Mouse (Mus musculus): ENCODE results near the gene Ythdc1. TPM values are rescaled to one million over a fixed set of nuclear protein-coding genes. Genes with fewer than 3 reads are reported as not detected.

Gene Ythdc1
- total RNA-seq, 1 experiment, result 66.9 TPM

GRCm38 (mm10) chr5:86857682-86858081, 53.7 kb downstream of the Ythdc1 start:
- no peak for DNase-seq (ENCODE audit: low read depth, low spot score)
- TF ChIP-seq CHD2 (IDR thresholded peaks at IDR 0.05; ENCODE audit: low read depth, low read length) (no peak), ZNF384 (IDR thresholded peaks at IDR 0.05; ENCODE audit: low read depth, low read length) (no peak), HCFC1 (IDR thresholded peaks at IDR 0.05; ENCODE audit: borderline replicate concordance, insufficient read depth, low read length) (no peak), ZC3H11A (IDR thresholded peaks at IDR 0.05; ENCODE audit: borderline replicate concordance, low read depth, low read length) (no peak), MAFK (IDR thresholded peaks at IDR 0.05; ENCODE audit: insufficient read depth, low read depth, low read length) (no peak)
- Histone ChIP-seq H3K9ac (ENCODE audit: insufficient read depth, low read depth, low read length, poor library complexity, severe bottlenecking) (no peak overlapping the region), H3K9me3 (ENCODE audit: control insufficient read depth, insufficient read depth, low read depth, low read length) (no peaks in the 10 kb centered on the region; the same call in 1 of the 2 replicates), H3K4me3 (ENCODE audit: insufficient read depth in 1 of 2, low read depth in 1 of 2, low read length in 2 of 2, poor library complexity in 1 of 2, severe bottlenecking in 1 of 2) (no peak overlapping the region), H3K4me1 (ENCODE audit: control insufficient read depth in 2 of 2, insufficient read depth in 2 of 2, low read length in 2 of 2, poor library complexity in 1 of 2) (peaks cover 2 to 3% of the 10 kb centered on the region in 2 experiments; a peak in 2 of 4 replicates), H3K36me3 (ENCODE audit: control insufficient read depth, insufficient read depth, low read length, poor library complexity, severe bottlenecking) (no peaks in the 10 kb centered on the region), H3K27ac (ENCODE audit: insufficient read depth, low read depth, low read length, poor library complexity, severe bottlenecking) (peak overlapping the region; percentile 60; the same call in 1 of the 2 replicates)
- in situ Hi-C loops (cut with MboI; ENCODE audit: low sequenced_read_pairs in 2 of 2, unreplicated experiment in 2 of 2), result no loop called here

GRCm38 (mm10) chr5:86858336-86858735, 54.3 kb downstream of the Ythdc1 start:
- in situ Hi-C loops (cut with MboI; ENCODE audit: low sequenced_read_pairs in 2 of 2, unreplicated experiment in 2 of 2), result no loop called here
- Histone ChIP-seq H3K4me3 (ENCODE audit: insufficient read depth in 1 of 2, low read depth in 1 of 2, low read length in 2 of 2, poor library complexity in 1 of 2, severe bottlenecking in 1 of 2) (no peak overlapping the region), H3K9ac (ENCODE audit: insufficient read depth, low read depth, low read length, poor library complexity, severe bottlenecking) (no peak overlapping the region), H3K9me3 (ENCODE audit: control insufficient read depth, insufficient read depth, low read depth, low read length) (no peaks in the 10 kb centered on the region), H3K36me3 (ENCODE audit: control insufficient read depth, insufficient read depth, low read length, poor library complexity, severe bottlenecking) (no peaks in the 10 kb centered on the region), H3K27ac (ENCODE audit: insufficient read depth, low read depth, low read length, poor library complexity, severe bottlenecking) (peak overlapping the region; percentile 60; the same call in 1 of the 2 replicates), H3K4me1 (ENCODE audit: control insufficient read depth in 2 of 2, insufficient read depth in 2 of 2, low read length in 2 of 2, poor library complexity in 1 of 2) (peaks cover 2 to 3% of the 10 kb centered on the region in 2 experiments; a peak in 2 of 4 replicates)
- TF ChIP-seq MAFK (IDR thresholded peaks at IDR 0.05; ENCODE audit: insufficient read depth, low read depth, low read length), result no peak
- no peak for TF ChIP-seq ZNF384 (IDR thresholded peaks at IDR 0.05; ENCODE audit: low read depth, low read length)
- TF ChIP-seq CHD2 (IDR thresholded peaks at IDR 0.05; ENCODE audit: low read depth, low read length), result no peak
- TF ChIP-seq HCFC1 (IDR thresholded peaks at IDR 0.05; ENCODE audit: borderline replicate concordance, insufficient read depth, low read length), result no peak
- TF ChIP-seq ZC3H11A (IDR thresholded peaks at IDR 0.05; ENCODE audit: borderline replicate concordance, low read depth, low read length), result no peak
- no peak for DNase-seq (ENCODE audit: low read depth, low spot score)

GRCm38 (mm10) chr5:86871877-86872276, 67.9 kb downstream of the Ythdc1 start:
- DNase-seq (ENCODE audit: low read depth, low spot score), result no peak
- Histone ChIP-seq H3K4me1 (ENCODE audit: control insufficient read depth in 2 of 2, insufficient read depth in 2 of 2, low read length in 2 of 2, poor library complexity in 1 of 2) (no peaks in the 10 kb centered on the region), H3K36me3 (ENCODE audit: control insufficient read depth, insufficient read depth, low read length, poor library complexity, severe bottlenecking) (no peaks in the 10 kb centered on the region), H3K27ac (ENCODE audit: insufficient read depth, low read depth, low read length, poor library complexity, severe bottlenecking) (no peak overlapping the region), H3K4me3 (ENCODE audit: insufficient read depth in 1 of 2, low read depth in 1 of 2, low read length in 2 of 2, poor library complexity in 1 of 2, severe bottlenecking in 1 of 2) (no peak overlapping the region), H3K9ac (ENCODE audit: insufficient read depth, low read depth, low read length, poor library complexity, severe bottlenecking) (no peak overlapping the region), H3K9me3 (ENCODE audit: control insufficient read depth, insufficient read depth, low read depth, low read length) (no peaks in the 10 kb centered on the region)
- TF ChIP-seq CHD2 (IDR thresholded peaks at IDR 0.05; ENCODE audit: low read depth, low read length), result no peak
- TF ChIP-seq ZNF384 (IDR thresholded peaks at IDR 0.05; ENCODE audit: low read depth, low read length), result no peak
- TF ChIP-seq MAFK (IDR thresholded peaks at IDR 0.05; ENCODE audit: insufficient read depth, low read depth, low read length), result no peak
- TF ChIP-seq HCFC1 (IDR thresholded peaks at IDR 0.05; ENCODE audit: borderline replicate concordance, insufficient read depth, low read length), result no peak
- no peak for TF ChIP-seq ZC3H11A (IDR thresholded peaks at IDR 0.05; ENCODE audit: borderline replicate concordance, low read depth, low read length)
- in situ Hi-C loops (cut with MboI; ENCODE audit: low sequenced_read_pairs in 2 of 2, unreplicated experiment in 2 of 2), result no loop called here

Other genes with a start within 250 kb of the Ythdc1 start
- 0.21 and 2.2 TPM in 2 replicates for gene Tmprss11f, start 171.8 kb upstream of the Ythdc1 start, total RNA-seq (2012; rRNA removed)
- gene Tmprss11b, start 127.9 kb upstream of the Ythdc1 start, total RNA-seq (2012; rRNA removed), result 0.09 TPM in 1 of 2 replicates, not detected in the other
- 0.09 TPM in 1 of 2 replicates, not detected in the other for gene Tmprss11e, start 58.4 kb upstream of the Ythdc1 start, total RNA-seq (2012; rRNA removed)
- gene Ugt2b34, start 102.7 kb downstream of the Ythdc1 start, total RNA-seq (2012; rRNA removed), result 0.45 TPM in 1 of 2 replicates, not detected in the other
- gene Ugt2b1, start 122.3 kb downstream of the Ythdc1 start, total RNA-seq (2012; rRNA removed), result not detected in 2 replicates
- gene Ugt2b35, start 196.6 kb downstream of the Ythdc1 start, total RNA-seq (2012; rRNA removed), result 0.04 TPM in 1 of 2 replicates, not detected in the other

Measured in ES-E14 (cell line).